Mouse (Mus musculus) bone marrow, adult 2 months (tissue): ENCODE measurements around the gene Actr5. TPM values are rescaled to one million over a fixed set of nuclear protein-coding genes. Genes with fewer than 3 reads are reported as not detected.

Experiments
- H3K27ac ChIP-seq: fragments of 200-500 bp; 2 replicates; pipeline ENCODE4 v1.5.1; 2012; ENCODE audit warnings: low read depth, mild to moderate bottlenecking, control low read depth, inconsistent platforms, low read length; ENCODE audit not compliant: control insufficient read depth, poor library complexity, insufficient read depth
- H3K4me1 ChIP-seq: fragments of 200-500 bp; 2 replicates; pipeline ENCODE4 v1.6.1; 2011; ENCODE audit warnings: low read length; ENCODE audit not compliant: control insufficient read depth, insufficient read depth
- H3K4me3 ChIP-seq: fragments of 200-500 bp; replicated peaks from 2 replicates; pipeline ENCODE3; 2011; ENCODE audit warnings: mild to moderate bottlenecking, low read depth, low read length, control low read depth; ENCODE audit not compliant: control insufficient read depth
- CTCF ChIP-seq: fragments of 200-500 bp; IDR thresholded peaks from 2 replicates; pipeline ENCODE4 v1.5.1; 2011; ENCODE audit warnings: low read length, control low read depth; ENCODE audit not compliant: control insufficient read depth, insufficient read depth
- POLR2A ChIP-seq: fragments of 200-500 bp; IDR thresholded peaks from 2 replicates; pipeline ENCODE4 v1.6.1; 2011; ENCODE audit warnings: low read depth, mild to moderate bottlenecking, control low read depth, low read length, borderline replicate concordance; ENCODE audit not compliant: control insufficient read depth
- WGBS: fragments of 180-500 bp; shearing (Covaris S2); methylation state at CpG from one replicate; pipeline ENCODE4 v1.1.7; 2018; 5-methylcytosine and 5-hydroxymethylcytosine counted together
- polyA plus RNA-seq: library from polyadenylated mRNA; stranded (reverse); fragments of >200 nt; gene quantifications from 2 replicates; pipeline ENCODE4 v1.2.4, GENCODE M21; 2011; ENCODE audit warnings: low replicate concordance; ENCODE audit not compliant: missing spikeins, insufficient read depth, insufficient read length

Gene Actr5
- polyA plus RNA-seq, 1 experiment = 10.9 TPM

- Histone ChIP-seq H3K4me1 (no peaks in the 10 kb centered on the region), H3K27ac (no peak overlapping the region), H3K4me3 (no peak overlapping the region)
- WGBS = 37% methylated on average over 3 of the region's 3 CpGs
- TF ChIP-seq POLR2A = no peak
- no peak for TF ChIP-seq CTCF
Observed at GRCm38 (mm10) chr2:158643791-158644190, 19.1 kb downstream of the Actr5 start.

- H3K4me1 ChIP-seq = peaks cover 5% of the 10 kb centered on the region; the same call in 1 of the 2 replicates
- no peak for TF ChIP-seq POLR2A
- no peak for TF ChIP-seq CTCF
- WGBS = 25% methylated on average over 7 of the region's 7 CpGs
- H3K27ac ChIP-seq = no peak overlapping the region
- H3K4me3 ChIP-seq = no peak overlapping the region
Observed at GRCm38 (mm10) chr2:158651159-158651908, 26.6 kb downstream of the Actr5 start.

- TF ChIP-seq CTCF (peak; percentile 95), POLR2A (no peak)
- Histone ChIP-seq H3K4me1 (peaks cover 5% of the 10 kb centered on the region; the same call in 1 of the 2 replicates), H3K27ac (no peak overlapping the region), H3K4me3 (no peak overlapping the region)
- WGBS = 4% methylated on average over 4 of the region's 4 CpGs
Observed at GRCm38 (mm10) chr2:158652985-158653384, 28.3 kb downstream of the Actr5 start.

GRCm38 (mm10) chr2:158654717-158655116 is 30.0 kb downstream of the Actr5 start:
- H3K4me3 ChIP-seq = no peak overlapping the region
- WGBS = 41% methylated on average over 9 of the region's 9 CpGs
- TF ChIP-seq POLR2A = no peak
- no peak for TF ChIP-seq CTCF
- no peak overlapping the region for H3K27ac ChIP-seq
- peaks cover 5% of the 10 kb centered on the region; the same call in 1 of the 2 replicates for H3K4me1 ChIP-seq

- TF ChIP-seq POLR2A (no peak), CTCF (no peak)
- 77% methylated on average over 4 of the region's 4 CpGs for WGBS
- Histone ChIP-seq H3K4me1 (peaks cover 5% of the 10 kb centered on the region; the same call in 1 of the 2 replicates), H3K4me3 (no peak overlapping the region), H3K27ac (no peak overlapping the region)
Observed at GRCm38 (mm10) chr2:158655806-158656205, 31.1 kb downstream of the Actr5 start.

- Histone ChIP-seq H3K4me3 (no peak overlapping the region), H3K27ac (no peak overlapping the region), H3K4me1 (peaks cover 2% of the 10 kb centered on the region; the same call in 1 of the 2 replicates)
- TF ChIP-seq POLR2A (no peak), CTCF (no peak)
- WGBS = 13% methylated on average over 6 of the region's 6 CpGs
Observed at GRCm38 (mm10) chr2:158658822-158659221, 34.1 kb downstream of the Actr5 start.

GRCm38 (mm10) chr2:158659346-158659745 is 34.7 kb downstream of the Actr5 start:
- TF ChIP-seq POLR2A (no peak), CTCF (no peak)
- Histone ChIP-seq H3K27ac (no peak overlapping the region), H3K4me1 (peaks cover 2% of the 10 kb centered on the region; the same call in 1 of the 2 replicates), H3K4me3 (no peak overlapping the region)
- 56% methylated on average over 3 of the region's 3 CpGs for WGBS

- no peak within 1 kb of the TSS for H3K27ac ChIP-seq
- H3K4me1 ChIP-seq = peaks cover 1% of the 10 kb centered on the region; the same call in 1 of the 2 replicates
- no peak for TF ChIP-seq CTCF
- no peak for TF ChIP-seq POLR2A
- 66% methylated on average over 4 of the region's 4 CpGs for WGBS
- no peak within 1 kb of the TSS for H3K4me3 ChIP-seq
Observed at GRCm38 (mm10) chr2:158665098-158665497, 40.4 kb downstream of the Actr5 start, which contains the start of gene Ppp1r16b. Gene Ppp1r16b, plus strand, starts transcription at chr2:158665398.
